In genomic region chr9:103781407-103781806, GRCm38 (mm10) we compare ENCODE assay signal across 12 mouse cellular contexts.
"Had no signal": no experiment of that assay in that cellular context is flagged by ENCODE, and none has a peak within 500 bp of the region (broad histone marks: within the 10 kb centered on the region; RNA-seq: fewer than 3 reads in every experiment).

No protein-coding gene starts in this region.

- H3K4me1 ChIP-seq: liver, embryonic 13.5 days; stomach, embryonic 15.5 days had no signal

- H3K4me3 ChIP-seq: kidney, embryonic 15.5 days; liver, embryonic 13.5 days; stomach, embryonic 15.5 days had no signal

- H3K36me3 ChIP-seq: kidney, embryonic 15.5 days; liver, embryonic 13.5 days; stomach, embryonic 15.5 days had no signal

- H3K9me3 ChIP-seq: kidney, embryonic 15.5 days; liver, embryonic 13.5 days; stomach, embryonic 15.5 days had no signal

- H3K9ac ChIP-seq: kidney, embryonic 15.5 days; liver, embryonic 13.5 days; stomach, embryonic 15.5 days had no signal

- H3K27me3 ChIP-seq: kidney, embryonic 15.5 days; liver, embryonic 13.5 days; stomach, embryonic 15.5 days had no signal

- DNase-seq: kidney, postnatal 10 days; liver, embryonic 13.5 days; lung, adult 2 months; lung, postnatal 14 days; lung, postnatal 4 days; midbrain, embryonic 14.5 days; right cerebral cortex, postnatal 25 days; spleen, adult 18-20 months; thymus, postnatal 25 days had no signal

- H3K27ac ChIP-seq: kidney, embryonic 15.5 days; liver, embryonic 13.5 days; stomach, embryonic 15.5 days had no signal

- H3K4me2 ChIP-seq: kidney, embryonic 15.5 days; liver, embryonic 13.5 days; midbrain, embryonic 11.5 days; stomach, embryonic 15.5 days had no signal
